Mouse (Mus musculus) kidney, adult 2 months (tissue): ENCODE results near the gene Cant1. TPM values are rescaled to one million over a fixed set of nuclear protein-coding genes. Genes with fewer than 3 reads are reported as not detected.

Experiments
- DNase-seq: peaks from one replicate; pipeline ENCODE4 v3.0.0; 2021
- H3K27ac ChIP-seq: fragments of 200-500 bp; 2 replicates; pipeline ENCODE4 v1.5.1; 2012; ENCODE audit warnings: low read depth, low read length, control low read depth, inconsistent platforms; ENCODE audit not compliant: insufficient read depth
- H3K27me3 ChIP-seq: fragments of 200-500 bp; replicated peaks from 2 replicates; pipeline ENCODE4 v1.6.1; 2012; ENCODE audit warnings: mild to moderate bottlenecking, moderate library complexity, low read length, inconsistent platforms; ENCODE audit not compliant: control insufficient read depth, insufficient read depth
- H3K36me3 ChIP-seq: fragments of 200-500 bp; 2 replicates; pipeline ENCODE4 v1.6.1; 2012; ENCODE audit warnings: mild to moderate bottlenecking, moderate library complexity, low read length, inconsistent platforms; ENCODE audit not compliant: control insufficient read depth, insufficient read depth
- H3K4me1 ChIP-seq: fragments of 200-500 bp; 2 replicates; pipeline ENCODE4 v1.6.1; 2011; ENCODE audit warnings: low read length; ENCODE audit not compliant: control insufficient read depth, insufficient read depth
- H3K4me3 ChIP-seq: fragments of 200-500 bp; 2 replicates; pipeline ENCODE4 v1.5.1; 2011; ENCODE audit warnings: mild to moderate bottlenecking, low read depth, low read length, control low read depth; ENCODE audit not compliant: insufficient read depth
- CTCF ChIP-seq: fragments of 200-500 bp; conservative IDR thresholded peaks from 2 replicates; pipeline ENCODE4 v1.5.1; 2011; ENCODE audit warnings: low read depth, mild to moderate bottlenecking, control low read depth, low read length, moderate library complexity, mixed read lengths; ENCODE audit not compliant: insufficient read depth, insufficient read length
- POLR2A ChIP-seq: fragments of 200-500 bp; IDR thresholded peaks from one replicate; pipeline ENCODE4 v1.6.1; 2011; ENCODE audit warnings: low read depth, low read length, control low read depth
- WGBS: fragments of 180-500 bp; shearing (Covaris S2); methylation state at CpG from one replicate; pipeline ENCODE4 v1.1.7; 2018; 5-methylcytosine and 5-hydroxymethylcytosine counted together
- polyA plus RNA-seq: library from polyadenylated mRNA; depleted of rRNA; stranded (reverse); fragments of >200 nt; gene quantifications from 2 replicates; pipeline ENCODE4 v1.2.3, GENCODE M21; 2012; rRNA removed

Gene Cant1
- polyA plus RNA-seq, 1 experiment, result 42.6 TPM

- TF ChIP-seq POLR2A, result no peak
- no peak for TF ChIP-seq CTCF
- no peak overlapping the region for H3K27ac ChIP-seq
- H3K4me3 ChIP-seq, result no peak overlapping the region
- H3K36me3 ChIP-seq, result no peaks in the 10 kb centered on the region
- no peak for DNase-seq
- no peaks in the 10 kb centered on the region for H3K4me1 ChIP-seq
- WGBS, result 84% methylated on average over 4 of the region's 4 CpGs
- no peaks in the 10 kb centered on the region for H3K27me3 ChIP-seq
These were observed 54.9 kb downstream of the Cant1 start for GRCm38 (mm10) chr11:118364021-118364420.

- WGBS, result 8% methylated on average over 8 of the region's 8 CpGs
- Histone ChIP-seq H3K27ac (peak overlapping the region; percentile 76), H3K27me3 (no peaks in the 10 kb centered on the region), H3K4me3 (0 out of 2 replicates have a peak overlapping the region, but pooled peaks have one; percentile 4), H3K36me3 (no peaks in the 10 kb centered on the region), H3K4me1 (no peaks in the 10 kb centered on the region)
- TF ChIP-seq POLR2A (no peak), CTCF (no peak)
- peak; percentile 60 for DNase-seq
These were observed 55.8 kb downstream of the Cant1 start for GRCm38 (mm10) chr11:118362971-118363518.

GRCm38 (mm10) chr11:118362501-118362900 is 56.4 kb downstream of the Cant1 start:
- no peak for TF ChIP-seq POLR2A
- TF ChIP-seq CTCF, result no peak
- Histone ChIP-seq H3K4me1 (no peaks in the 10 kb centered on the region), H3K4me3 (no peak overlapping the region), H3K36me3 (no peaks in the 10 kb centered on the region), H3K27me3 (no peaks in the 10 kb centered on the region), H3K27ac (no peak overlapping the region)
- DNase-seq, result no peak
- WGBS, result 45% methylated on average over 1 of the region's 1 CpGs

GRCm38 (mm10) chr11:118360907-118361341 is 58.0 kb downstream of the Cant1 start:
- 41% methylated on average over 10 of the region's 10 CpGs for WGBS
- no peak for DNase-seq
- TF ChIP-seq CTCF (no peak), POLR2A (no peak)
- H3K4me3 ChIP-seq, result no peak overlapping the region
- no peaks in the 10 kb centered on the region for H3K4me1 ChIP-seq
- no peaks in the 10 kb centered on the region for H3K27me3 ChIP-seq
- no peak overlapping the region for H3K27ac ChIP-seq
- H3K36me3 ChIP-seq, result no peaks in the 10 kb centered on the region

GRCm38 (mm10) chr11:118360491-118360890 is 58.4 kb downstream of the Cant1 start:
- Histone ChIP-seq H3K4me1 (no peaks in the 10 kb centered on the region), H3K4me3 (no peak overlapping the region), H3K27ac (no peak overlapping the region), H3K36me3 (no peaks in the 10 kb centered on the region), H3K27me3 (no peaks in the 10 kb centered on the region)
- TF ChIP-seq POLR2A (no peak), CTCF (no peak)
- no peak for DNase-seq
- 59% methylated on average over 7 of the region's 7 CpGs for WGBS

Other genes starting within 250 kb of the Cant1 start
- 18.9 and 19.5 TPM in 2 replicates for gene Cyth1, start 170.5 kb downstream of the Cant1 start, polyA plus RNA-seq
- gene Usp36, start 128.8 kb downstream of the Cant1 start, polyA plus RNA-seq, result 11.2 and 12.3 TPM in 2 replicates
- gene Cep295nl, start 76.6 kb downstream of the Cant1 start, polyA plus RNA-seq, result 0.06 and 0.07 TPM in 2 replicates
- gene Timp2, start 63.3 kb downstream of the Cant1 start, polyA plus RNA-seq, result 78.7 and 83.3 TPM in 2 replicates
- 360 and 363 TPM in 2 replicates for gene Lgals3bp, start 17.0 kb downstream of the Cant1 start, polyA plus RNA-seq
- gene C1qtnf1, start 9.1 kb upstream of the Cant1 start, polyA plus RNA-seq, result 22.8 and 24.2 TPM in 2 replicates
- gene Engase, start 57.7 kb upstream of the Cant1 start, polyA plus RNA-seq, result 10.5 and 12.3 TPM in 2 replicates